Mouse (Mus musculus): ENCODE measurements at regions not wholly inside any gene's neighbourhood (a gene's known extent, or its start where the extent isn't known, plus 50 kb on each side); places are given as distances from the start of the nearest gene placed in this dataset.
A peak's percentile ranks its signal among the peaks of the same experiment; 100 is the strongest.
"Not testable (repeated sequence)": the region's sequence is repeated elsewhere in the genome, so short reads cannot be mapped to it uniquely, and the experiment has no call there.

DNA sequence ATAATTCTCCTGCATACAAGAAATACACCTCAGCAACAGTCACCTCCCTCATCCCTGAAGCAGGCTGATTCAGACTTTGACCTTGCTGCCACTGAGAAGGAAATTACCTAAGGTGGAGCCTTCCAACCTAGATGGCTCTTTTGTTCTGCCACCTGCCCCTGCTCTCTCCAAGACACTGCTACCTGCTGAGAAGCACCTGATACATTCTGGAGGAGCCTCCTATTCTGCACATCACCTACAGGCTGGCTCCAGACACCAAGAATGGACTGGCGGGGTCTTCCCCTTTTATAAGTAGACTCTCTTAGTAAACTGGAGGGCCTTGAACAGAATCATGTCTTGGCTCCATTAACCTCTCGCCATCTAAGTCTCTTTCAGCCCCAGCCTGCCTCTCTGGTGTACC, 1149.5 kb upstream of the 2610301B20Rik start:
- not testable (repeated sequence) for DNase-seq

DNA sequence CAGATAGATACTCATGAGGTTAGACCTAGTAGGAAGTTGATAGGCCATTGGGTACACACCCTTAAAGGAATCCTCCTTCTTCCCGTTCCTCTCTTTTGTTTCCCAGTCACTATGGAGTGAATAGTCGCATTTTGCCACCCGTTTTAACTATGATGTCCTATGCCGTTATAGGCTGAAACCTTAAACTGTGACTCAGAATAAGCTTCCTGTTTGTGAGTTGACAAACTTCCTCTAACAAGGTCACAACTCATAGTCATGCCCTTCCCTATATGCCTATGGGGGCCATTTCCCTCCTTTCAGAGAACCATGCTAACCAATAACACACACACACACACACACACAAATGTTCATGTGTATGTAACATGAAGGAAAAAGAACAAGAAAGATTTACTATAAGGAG, 1136.6 kb upstream of the 2610301B20Rik start:
- DNase-seq, result no peak

DNA sequence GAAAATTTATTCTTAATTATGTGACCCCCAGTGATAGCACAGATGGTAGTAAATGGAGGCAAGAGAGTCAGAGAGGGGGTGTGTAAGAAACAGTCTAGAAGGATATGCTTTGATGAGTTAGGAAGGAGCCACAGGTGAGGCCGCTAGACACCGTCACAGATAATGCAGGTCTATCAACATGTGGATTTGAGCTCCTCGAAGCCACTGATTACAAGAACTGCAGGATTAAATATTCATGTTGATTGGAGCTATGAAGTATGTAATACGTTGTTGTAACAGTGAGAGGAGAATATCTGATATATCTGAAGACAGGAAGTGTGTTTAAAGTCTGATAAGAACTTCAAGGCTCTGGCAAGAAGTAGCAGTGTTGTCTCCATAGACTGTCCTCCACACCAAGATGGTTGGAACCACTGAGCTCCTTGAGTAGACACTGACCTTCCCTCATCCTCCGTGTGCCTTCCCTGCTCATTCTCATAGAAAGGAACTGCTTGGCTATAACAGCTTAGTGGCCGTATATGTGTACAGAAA, 1126.8 kb upstream of the 2610301B20Rik start:
- DNase-seq, result no peak

DNA sequence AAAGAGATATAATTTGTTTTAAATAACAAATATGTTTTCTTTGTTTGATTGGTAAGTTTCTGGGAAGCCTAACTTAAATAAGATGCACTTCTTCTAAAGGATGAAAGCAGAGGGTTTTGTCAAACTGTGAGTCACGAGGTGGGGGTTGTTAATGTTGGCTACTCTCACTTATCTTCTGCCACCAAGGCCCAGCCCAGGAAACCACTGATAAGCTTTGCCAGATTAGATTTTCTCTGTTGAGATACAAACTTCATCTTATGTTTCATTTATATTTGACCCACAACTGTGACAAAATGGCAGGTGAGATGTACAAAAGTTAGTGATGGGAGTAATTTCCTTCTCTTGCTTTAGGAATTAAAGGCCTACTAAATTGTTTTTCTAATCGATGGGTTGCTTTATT, 1126.2 kb upstream of the 2610301B20Rik start:
- DNase-seq, result no peak

DNA sequence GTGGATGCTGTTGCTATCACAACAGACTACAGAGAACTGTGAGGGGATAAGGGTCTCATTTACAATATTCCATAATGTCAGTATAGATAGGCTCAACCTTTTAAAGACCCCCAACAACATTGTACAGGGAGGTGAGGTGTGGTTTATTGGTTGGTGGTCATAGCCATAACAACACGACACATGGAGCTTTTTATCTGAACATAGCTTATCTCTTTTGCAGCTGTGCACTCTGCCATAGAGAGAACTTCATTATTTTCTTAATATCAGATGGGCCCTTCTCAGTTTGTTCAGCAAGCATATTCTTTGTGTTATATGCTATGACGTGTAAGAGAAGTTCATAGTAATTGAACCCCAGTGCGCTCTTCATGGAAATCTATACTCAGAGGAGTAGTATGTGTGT, 1124.4 kb upstream of the 2610301B20Rik start:
- no peak for DNase-seq

DNA sequence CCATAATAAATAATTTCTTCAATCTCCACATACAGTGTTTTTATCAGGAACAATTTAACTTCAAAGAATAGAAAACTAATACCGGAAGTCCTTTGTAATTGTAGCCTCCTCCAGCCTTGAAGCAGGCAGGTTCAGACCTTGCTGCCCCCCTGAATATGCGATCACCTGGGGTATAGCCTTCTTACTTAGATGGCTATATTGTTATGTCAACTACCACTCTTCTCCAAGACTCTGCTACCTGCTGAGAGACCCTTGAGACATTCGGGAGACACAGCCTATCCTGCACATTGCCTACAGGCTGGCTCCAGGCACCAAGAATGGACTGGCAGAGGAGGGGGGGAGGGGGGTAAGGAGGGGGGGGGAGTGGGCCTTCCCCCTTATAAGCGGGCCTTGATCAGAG, 1123.9 kb upstream of the 2610301B20Rik start:
- DNase-seq, result no peak

DNA sequence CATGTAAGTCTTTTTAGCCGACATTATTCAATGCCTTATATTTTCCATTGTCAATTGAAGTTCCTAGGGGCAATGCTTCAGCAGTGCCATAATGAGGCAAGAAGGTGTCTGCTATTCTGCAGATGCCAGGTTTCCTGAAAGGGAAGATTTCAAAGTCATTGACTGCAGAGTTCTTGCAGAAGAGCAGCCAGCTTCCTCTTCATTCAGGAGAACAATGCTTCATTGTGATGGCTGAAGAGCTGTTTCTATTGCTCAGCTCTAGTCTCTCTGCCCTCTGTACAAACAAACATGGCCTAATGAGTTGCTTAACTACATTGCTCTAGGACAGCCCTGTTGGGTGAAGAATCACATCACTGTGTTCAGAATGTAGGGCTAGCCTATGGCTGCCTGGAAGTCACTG, 1111.0 kb upstream of the 2610301B20Rik start:
- DNase-seq, result no peak

DNA sequence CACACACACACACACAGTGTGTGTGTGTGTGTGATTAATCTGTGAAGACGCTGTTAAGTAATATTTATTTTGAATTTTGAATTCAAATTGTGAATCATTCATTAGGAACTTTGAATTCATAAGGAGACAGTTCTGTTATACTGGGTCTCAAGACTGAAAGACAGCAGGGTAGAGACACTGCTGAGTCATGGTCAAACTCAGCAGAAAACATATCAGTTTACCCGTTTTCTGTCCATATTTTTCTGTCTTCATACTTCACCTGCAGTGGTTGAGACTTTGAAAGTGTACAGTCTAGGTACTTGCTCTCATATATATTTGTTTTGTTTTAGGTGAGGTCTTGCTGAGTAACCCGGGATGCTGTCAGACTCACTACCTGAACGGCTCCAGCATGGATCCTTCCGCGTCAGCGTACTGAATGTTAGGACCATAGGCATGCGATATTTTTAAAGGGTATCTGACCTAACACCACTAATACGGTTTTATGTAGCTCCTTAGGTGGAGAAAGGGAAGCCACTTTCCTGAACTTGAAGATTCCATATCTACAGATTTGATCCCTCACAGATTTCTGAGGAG, 1104.6 kb upstream of the 2610301B20Rik start:
- peak; percentile 30 for DNase-seq

DNA sequence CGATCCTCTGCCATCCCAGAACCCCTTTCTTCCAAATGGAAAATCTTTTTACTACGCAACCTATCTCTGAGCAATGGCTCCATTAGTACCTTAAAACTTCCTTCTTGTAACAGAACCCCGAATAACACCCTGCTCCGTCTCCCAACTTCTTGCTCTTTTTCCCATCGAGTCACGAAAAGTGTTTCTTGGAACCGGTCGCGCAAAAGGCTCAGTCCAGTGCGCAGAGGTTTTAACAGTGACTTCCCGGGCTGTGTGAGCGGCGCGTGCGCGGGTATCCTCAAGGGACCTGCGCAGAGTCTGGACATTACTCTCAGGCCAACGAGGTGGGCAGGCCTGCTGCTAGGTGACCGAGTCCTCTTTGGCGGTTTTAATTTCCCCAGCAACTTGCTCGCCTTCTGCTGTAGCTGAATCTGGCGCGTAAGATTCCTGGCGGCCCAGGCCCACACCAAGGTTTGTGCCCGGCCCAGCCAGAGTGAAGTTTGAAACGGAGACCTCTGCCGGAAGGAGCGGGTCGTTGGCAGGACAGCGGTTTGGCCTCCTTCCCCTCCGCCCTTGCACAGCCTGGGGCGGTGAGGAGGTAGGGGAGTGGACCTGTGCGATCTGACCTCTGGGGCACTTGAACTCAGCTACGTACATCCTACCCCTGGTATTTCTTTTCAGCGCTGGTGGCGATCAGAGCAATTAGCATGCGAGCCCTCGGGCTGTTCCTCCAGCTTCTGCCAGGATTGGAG, 1103.8 kb upstream of the 2610301B20Rik start:
- peak; percentile 75 for DNase-seq

DNA sequence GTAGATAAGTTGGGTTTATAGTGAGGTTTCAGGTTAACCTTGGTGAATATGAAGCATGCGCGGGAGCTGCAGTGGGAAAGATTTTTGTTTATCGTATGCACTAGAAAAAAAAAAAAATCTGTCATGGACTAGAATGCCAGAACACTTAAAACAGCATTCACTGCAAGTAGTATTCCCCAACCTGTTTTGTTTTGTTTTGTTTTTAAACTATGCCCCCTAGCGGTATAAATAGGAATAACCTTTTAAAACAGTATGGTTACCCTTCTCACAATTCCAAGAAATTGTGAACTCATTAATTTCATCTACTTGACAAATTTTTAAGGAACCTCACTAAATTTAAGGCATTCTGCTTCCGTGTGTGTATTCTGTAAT, 1103.2 kb upstream of the 2610301B20Rik start:
- peak; percentile 51 for DNase-seq

DNA sequence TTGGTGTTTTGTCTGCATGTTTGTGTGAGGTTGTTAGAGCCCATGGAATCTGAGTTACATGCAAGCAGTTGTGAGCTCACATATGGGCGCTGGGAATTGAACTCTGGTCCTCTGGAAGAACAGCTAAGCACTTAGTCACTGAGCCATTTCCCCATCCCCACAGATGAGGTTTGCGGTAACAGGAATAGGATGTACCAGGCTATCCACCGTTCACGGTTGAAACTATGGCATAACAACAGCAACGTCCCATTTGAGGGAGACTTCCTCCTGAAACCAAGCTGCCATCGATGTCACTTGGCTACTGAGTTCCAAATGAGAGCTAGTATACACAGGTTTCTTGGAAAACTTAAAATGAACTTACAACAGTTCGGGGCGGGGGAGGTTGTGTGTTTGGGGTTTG, 1095.9 kb upstream of the 2610301B20Rik start:
- DNase-seq, result no peak

DNA sequence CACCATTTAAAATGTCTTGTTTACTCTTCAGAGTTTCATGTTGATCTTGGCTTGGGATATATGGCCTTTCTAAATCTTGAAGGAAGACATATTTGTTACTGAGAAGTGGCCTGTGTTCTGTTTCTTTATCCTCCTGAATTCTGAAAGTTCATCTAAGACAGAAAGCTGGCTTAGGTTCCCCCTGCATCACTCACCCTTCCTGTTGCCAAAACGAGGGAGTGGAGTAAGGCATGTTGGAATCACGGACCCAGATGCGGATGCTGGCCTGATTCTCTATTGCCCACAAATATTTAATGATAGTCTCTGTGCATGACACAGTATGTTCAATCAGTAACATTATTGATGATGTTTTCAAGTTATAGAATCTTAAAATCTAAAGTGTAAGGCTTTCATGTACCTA, 1094.7 kb upstream of the 2610301B20Rik start:
- no peak for DNase-seq

DNA sequence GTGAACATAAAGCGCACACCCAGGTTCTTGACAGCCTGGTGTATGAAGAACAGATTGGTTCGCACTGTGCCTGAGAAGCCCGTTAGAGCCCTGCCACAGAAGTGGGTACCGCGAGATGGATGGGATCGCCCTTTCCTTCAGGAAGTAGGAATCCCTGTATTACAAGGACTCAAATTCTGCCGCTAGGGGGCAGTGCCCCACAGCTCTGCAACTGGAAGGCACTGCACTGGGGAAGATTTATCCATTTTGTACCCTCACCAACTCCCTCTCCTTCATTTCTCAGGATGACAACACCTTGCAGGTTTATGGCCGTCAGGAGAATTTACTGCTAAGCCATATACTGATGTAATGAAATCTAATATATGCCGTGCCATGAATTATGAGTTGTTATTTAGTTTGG, 1094.1 kb upstream of the 2610301B20Rik start:
- DNase-seq, result peak; percentile 70

DNA sequence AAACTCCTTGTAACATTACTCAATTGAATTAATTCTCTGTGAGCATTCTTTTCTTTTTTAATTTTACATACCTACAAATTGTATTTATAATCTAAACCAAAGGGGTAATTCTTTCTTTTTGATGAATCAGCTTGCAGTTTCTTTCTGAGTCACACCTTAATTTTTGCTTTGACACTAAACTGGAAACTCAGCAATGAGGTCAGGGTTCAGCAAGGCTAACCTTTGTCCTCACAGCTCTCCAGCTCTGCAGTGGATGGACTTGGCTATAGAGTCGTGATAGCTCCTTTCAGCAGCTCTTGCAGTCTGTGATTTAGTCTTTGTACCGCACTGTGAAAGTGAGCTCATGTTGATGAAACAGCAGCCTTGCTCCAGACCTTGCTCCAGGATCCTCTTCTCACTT, 1093.0 kb upstream of the 2610301B20Rik start:
- peak; percentile 75 for DNase-seq

DNA sequence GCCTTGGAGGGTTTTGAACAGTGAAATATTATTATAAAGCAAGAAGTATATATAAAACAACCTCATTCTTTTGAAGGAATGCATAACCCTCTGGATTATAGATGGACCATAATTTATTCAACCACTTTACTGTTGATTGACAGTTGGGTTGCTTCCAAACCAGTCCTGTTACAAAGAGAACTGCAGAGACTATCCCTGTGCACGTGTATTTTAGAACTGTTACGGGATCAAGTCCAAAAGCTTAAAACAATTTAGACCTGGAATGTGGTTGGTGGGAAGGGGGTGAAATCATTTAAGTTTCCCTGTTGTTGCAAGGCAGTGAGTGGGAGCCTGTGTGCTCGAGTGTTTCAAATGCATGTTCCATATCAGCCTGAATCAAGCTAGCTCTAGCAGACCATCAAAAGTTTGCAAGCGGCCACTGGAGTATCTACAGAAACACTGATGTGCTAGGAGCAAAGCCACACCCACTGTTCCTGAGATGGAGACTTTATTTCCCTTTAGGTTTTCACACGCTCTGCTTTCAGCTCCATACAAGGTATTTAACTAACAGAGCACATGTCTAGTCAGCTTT, 1086.4 kb upstream of the 2610301B20Rik start:
- no peak for DNase-seq

DNA sequence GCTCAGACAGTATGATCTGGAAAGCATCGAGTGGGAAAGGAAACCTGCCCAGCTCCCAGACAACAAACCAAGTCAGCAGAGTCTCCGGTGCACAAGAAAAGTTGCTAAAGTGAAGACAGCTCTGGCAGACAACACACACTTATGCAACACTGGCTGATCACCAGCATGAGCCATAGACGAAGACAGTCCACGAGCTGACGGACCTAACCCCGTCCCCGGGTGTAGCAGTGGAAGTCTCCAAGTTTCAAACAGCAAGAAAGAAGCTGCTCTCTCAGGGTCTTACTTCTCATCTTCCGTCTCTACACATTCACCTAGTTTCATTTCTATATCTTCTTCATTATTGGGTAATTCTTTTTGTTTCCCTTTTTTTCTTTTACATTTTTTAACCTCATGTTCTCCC, 1083.8 kb upstream of the 2610301B20Rik start:
- DNase-seq, result no peak
